Mouse (Mus musculus): Measurements from ENCODE around the gene Itpr2. TPM values are rescaled to one million over a fixed set of nuclear protein-coding genes. Genes with fewer than 3 reads are reported as not detected.
A peak's percentile ranks its signal among the peaks of the same experiment; 100 is the strongest.

The Itpr2 gene
- polyA plus RNA-seq, 1 experiment = 22.5 TPM

DNA sequence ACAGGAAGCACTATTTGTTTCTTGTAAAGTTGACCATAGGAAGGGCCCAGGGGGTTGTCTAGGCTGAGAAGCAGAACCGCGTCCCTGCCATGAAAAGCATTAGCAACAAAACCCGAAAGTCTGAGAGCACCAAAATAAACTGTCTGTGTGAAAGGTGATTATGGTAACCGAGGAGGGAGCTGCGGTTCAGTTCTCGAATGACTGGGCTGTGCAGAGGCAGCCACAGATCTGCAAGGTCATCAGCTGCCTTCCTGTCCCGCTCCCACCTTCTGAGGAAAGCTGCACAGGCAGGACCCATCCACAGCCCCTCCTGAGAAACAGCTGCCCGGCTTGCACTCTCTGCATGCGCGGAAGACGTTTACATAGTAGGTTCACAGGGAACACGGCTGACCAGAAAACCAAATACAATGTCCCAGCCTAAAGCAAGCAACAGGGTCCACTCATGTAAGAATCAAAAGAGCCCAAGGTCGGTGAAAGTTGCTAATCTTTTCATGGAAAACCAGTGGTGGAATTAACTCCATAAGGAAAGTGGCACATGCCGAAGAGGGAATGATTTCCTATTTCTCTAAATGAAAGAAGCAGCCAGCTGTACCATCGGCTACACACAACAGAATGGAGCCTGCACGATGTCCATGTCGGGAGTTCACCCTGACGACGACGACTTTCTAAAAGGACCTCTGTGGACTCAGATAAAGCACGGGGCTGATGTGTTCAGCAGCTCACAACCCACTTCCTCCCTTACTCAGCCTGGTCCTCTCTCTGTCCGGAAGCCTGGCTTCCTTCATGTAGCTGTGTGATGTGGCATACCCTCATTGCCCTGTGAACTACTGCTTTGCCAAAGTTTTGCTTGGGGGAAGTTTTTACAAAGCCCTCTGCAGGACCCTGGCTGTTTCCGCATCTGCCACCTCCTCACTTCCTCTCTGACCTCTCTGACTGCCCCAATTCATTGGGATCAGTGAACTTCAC, 280.4 kb downstream of the Itpr2 start:
- peak overlapping the region; percentile 42 for H3K27ac ChIP-seq (ENCODE audit: control insufficient read depth, insufficient read depth, low read depth, low read length, poor library complexity)
- peak overlapping the region; percentile 47 for H3K4me3 ChIP-seq (replicated peaks; ENCODE audit: control insufficient read depth, low read depth, low read length)
- TF ChIP-seq CTCF (IDR thresholded peaks at IDR 0.05; ENCODE audit: control insufficient read depth, insufficient read depth, low read length) (no peak), POLR2A (IDR thresholded peaks at IDR 0.05; ENCODE audit: borderline replicate concordance, control insufficient read depth, low read depth, low read length) (peak; percentile 28; the same call in 1 of the 2 replicates)
- peaks cover 4% of the 10 kb centered on the region for H3K4me1 ChIP-seq (ENCODE audit: control insufficient read depth, insufficient read depth, low read length)
- WGBS = 1% methylated on average over 23 of the region's 23 CpGs

DNA sequence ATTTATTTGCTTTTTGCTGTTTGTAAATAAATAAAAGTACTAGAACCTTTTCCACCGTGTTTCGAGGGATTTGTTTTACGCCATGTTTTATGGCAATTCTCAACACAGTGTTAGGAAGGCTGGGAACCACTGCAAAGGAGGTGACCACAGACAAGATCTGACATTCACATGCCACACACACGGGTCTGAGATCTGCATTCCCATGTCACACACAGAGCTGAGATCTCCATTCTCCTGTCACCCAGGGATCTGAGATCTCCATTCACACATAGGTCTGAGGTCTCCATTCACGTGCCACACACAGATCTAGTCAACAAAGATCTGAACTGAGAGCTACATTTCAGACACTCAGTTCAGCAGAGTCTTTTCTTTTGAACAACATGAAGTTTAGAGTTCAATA, 282.0 kb downstream of the Itpr2 start:
- H3K27ac ChIP-seq (ENCODE audit: control insufficient read depth, insufficient read depth, low read depth, low read length, poor library complexity) = peak overlapping the region; percentile 76
- H3K4me3 ChIP-seq (replicated peaks; ENCODE audit: control insufficient read depth, low read depth, low read length) = peak overlapping the region; percentile 87
- WGBS = 72% methylated on average over 5 of the region's 5 CpGs
- H3K4me1 ChIP-seq (ENCODE audit: control insufficient read depth, insufficient read depth, low read length) = peaks cover 10% of the 10 kb centered on the region
- no peak for TF ChIP-seq POLR2A (IDR thresholded peaks at IDR 0.05; ENCODE audit: borderline replicate concordance, control insufficient read depth, low read depth, low read length)
- no peak for TF ChIP-seq CTCF (IDR thresholded peaks at IDR 0.05; ENCODE audit: control insufficient read depth, insufficient read depth, low read length)

DNA sequence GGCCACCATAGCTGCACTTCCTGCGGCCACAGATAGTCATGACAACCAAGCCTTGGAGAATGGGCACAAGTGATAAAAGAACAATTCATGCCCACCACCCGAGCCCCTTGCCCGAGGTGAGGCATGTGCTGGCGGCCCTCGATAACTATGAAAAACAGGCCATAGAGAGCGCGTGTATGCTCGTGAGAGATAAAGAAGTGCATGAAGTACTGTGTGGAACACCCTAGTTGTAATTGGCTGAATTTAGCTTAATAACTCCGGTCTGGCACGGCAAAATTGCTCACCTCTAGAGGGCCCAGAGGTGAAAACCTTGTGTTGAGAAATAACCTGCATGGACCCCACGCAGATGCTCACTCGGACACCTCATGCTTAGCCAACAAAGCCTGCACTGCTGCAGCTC, 282.5 kb downstream of the Itpr2 start:
- H3K4me1 ChIP-seq (ENCODE audit: control insufficient read depth, insufficient read depth, low read length) = peaks cover 12% of the 10 kb centered on the region
- peak overlapping the region; percentile 90 for H3K27ac ChIP-seq (ENCODE audit: control insufficient read depth, insufficient read depth, low read depth, low read length, poor library complexity)
- TF ChIP-seq CTCF (IDR thresholded peaks at IDR 0.05; ENCODE audit: control insufficient read depth, insufficient read depth, low read length) (peak; percentile 7; the same call in 1 of the 2 replicates), POLR2A (IDR thresholded peaks at IDR 0.05; ENCODE audit: borderline replicate concordance, control insufficient read depth, low read depth, low read length) (peak; percentile 26; the same call in 1 of the 2 replicates)
- WGBS = 63% methylated on average over 12 of the region's 12 CpGs
- H3K4me3 ChIP-seq (replicated peaks; ENCODE audit: control insufficient read depth, low read depth, low read length) = peak overlapping the region; percentile 87

DNA sequence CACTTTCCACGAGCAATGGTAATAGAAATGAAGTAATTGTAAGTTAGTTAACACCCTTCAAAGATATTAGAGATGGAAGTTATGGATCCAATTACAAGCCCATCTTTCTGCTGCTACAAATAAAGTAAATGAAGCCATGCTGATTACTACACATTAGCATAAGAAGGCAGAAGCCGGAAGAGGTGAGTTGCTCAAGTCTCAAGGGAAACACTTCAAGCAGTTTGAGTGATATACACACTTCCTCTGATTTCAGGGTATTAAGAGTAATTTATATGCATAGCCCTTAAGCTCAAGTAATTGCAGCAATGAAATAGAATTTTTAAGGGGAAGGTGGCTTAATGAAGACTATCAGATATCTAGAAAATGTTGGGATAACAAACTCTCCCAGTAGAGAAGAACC, 286.7 kb downstream of the Itpr2 start:
- WGBS = 22% methylated on average over 2 of the region's 2 CpGs
- TF ChIP-seq CTCF (IDR thresholded peaks at IDR 0.05; ENCODE audit: control insufficient read depth, insufficient read depth, low read length) (no peak), POLR2A (IDR thresholded peaks at IDR 0.05; ENCODE audit: borderline replicate concordance, control insufficient read depth, low read depth, low read length) (no peak)
- H3K4me1 ChIP-seq (ENCODE audit: control insufficient read depth, insufficient read depth, low read length) = peaks cover 14% of the 10 kb centered on the region

DNA sequence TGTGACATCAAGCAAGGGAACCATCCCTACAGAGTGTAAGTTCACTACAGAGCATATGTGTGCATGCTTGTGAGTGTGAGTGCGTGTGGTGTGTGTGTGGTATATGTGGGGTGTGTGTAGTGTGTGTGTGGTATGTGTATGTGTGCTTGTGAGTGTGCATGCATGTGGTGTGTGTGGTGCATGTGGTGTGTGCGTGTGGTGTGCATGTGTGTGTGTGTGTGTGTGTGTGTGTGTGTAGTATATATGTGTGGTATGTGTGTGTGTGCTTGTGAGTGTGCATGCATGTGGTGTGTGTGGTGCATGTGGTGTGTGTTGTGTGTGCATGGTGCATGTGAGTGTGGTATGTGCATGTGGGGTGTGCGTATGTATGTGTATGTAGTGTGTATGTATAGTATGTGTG, 289.7 kb downstream of the Itpr2 start:
- TF ChIP-seq CTCF (IDR thresholded peaks at IDR 0.05; ENCODE audit: control insufficient read depth, insufficient read depth, low read length) (no peak), POLR2A (IDR thresholded peaks at IDR 0.05; ENCODE audit: borderline replicate concordance, control insufficient read depth, low read depth, low read length) (no peak)
- WGBS = 92% methylated on average over 3 of the region's 3 CpGs
- Histone ChIP-seq H3K27ac (ENCODE audit: control insufficient read depth, insufficient read depth, low read depth, low read length, poor library complexity) (no peak overlapping the region), H3K4me3 (replicated peaks; ENCODE audit: control insufficient read depth, low read depth, low read length) (no peak overlapping the region), H3K4me1 (ENCODE audit: control insufficient read depth, insufficient read depth, low read length) (peaks cover 23% of the 10 kb centered on the region)

More for the DNA sequence above, 286.7 kb downstream of the Itpr2 start:
- Histone ChIP-seq H3K27ac (ENCODE audit: control insufficient read depth, insufficient read depth, low read depth, low read length, poor library complexity) (no peak overlapping the region), H3K4me3 (replicated peaks; ENCODE audit: control insufficient read depth, low read depth, low read length) (no peak overlapping the region)

DNA sequence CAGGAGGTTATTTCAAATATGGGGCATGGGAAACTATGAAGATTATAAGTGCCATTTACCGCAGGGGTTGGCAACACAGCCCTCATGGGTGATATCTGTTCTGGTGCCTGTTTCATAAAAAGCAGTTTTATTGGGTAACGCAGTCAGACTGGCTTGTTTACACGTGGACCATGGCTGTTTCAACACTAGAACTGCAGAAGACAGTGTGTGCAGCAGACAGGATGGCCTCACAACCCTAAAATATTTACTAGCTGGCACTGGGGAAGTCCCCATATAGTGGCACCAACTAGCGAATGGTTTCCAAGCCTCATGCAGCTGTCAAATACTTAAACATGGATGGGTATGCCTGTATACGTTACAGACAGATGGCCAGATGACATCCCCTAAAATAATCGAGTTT, 290.8 kb downstream of the Itpr2 start:
- peaks cover 23% of the 10 kb centered on the region for H3K4me1 ChIP-seq (ENCODE audit: control insufficient read depth, insufficient read depth, low read length)
- H3K4me3 ChIP-seq (replicated peaks; ENCODE audit: control insufficient read depth, low read depth, low read length) = no peak overlapping the region
- no peak overlapping the region for H3K27ac ChIP-seq (ENCODE audit: control insufficient read depth, insufficient read depth, low read depth, low read length, poor library complexity)
- TF ChIP-seq POLR2A (IDR thresholded peaks at IDR 0.05; ENCODE audit: borderline replicate concordance, control insufficient read depth, low read depth, low read length) (no peak), CTCF (IDR thresholded peaks at IDR 0.05; ENCODE audit: control insufficient read depth, insufficient read depth, low read length) (no peak)
- 48% methylated on average over 6 of the region's 6 CpGs for WGBS

DNA sequence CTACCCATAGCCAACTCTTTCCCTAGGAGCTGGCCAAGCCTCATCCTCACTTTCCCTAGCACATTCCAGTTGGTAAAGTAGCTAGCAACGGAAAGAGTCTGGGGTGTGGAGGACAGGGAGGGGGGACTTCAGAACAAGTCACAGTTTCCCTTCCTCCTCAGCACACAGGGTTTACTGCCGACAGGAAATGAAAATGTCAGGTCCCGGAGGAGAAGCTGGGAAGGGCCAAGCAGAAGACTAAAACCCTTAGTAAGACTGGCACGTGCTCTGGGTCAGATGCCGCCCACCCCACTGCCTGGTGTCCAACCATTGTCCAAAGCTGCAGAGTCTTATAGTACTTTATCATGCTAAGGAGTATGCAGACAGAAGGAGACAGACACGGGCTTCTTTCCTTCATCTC, 293.0 kb downstream of the Itpr2 start:
- H3K4me1 ChIP-seq (ENCODE audit: control insufficient read depth, insufficient read depth, low read length) = peaks cover 14% of the 10 kb centered on the region
- no peak overlapping the region for H3K27ac ChIP-seq (ENCODE audit: control insufficient read depth, insufficient read depth, low read depth, low read length, poor library complexity)
- H3K4me3 ChIP-seq (replicated peaks; ENCODE audit: control insufficient read depth, low read depth, low read length) = no peak overlapping the region
- no peak for TF ChIP-seq POLR2A (IDR thresholded peaks at IDR 0.05; ENCODE audit: borderline replicate concordance, control insufficient read depth, low read depth, low read length)
- WGBS = 13% methylated on average over 6 of the region's 6 CpGs

DNA sequence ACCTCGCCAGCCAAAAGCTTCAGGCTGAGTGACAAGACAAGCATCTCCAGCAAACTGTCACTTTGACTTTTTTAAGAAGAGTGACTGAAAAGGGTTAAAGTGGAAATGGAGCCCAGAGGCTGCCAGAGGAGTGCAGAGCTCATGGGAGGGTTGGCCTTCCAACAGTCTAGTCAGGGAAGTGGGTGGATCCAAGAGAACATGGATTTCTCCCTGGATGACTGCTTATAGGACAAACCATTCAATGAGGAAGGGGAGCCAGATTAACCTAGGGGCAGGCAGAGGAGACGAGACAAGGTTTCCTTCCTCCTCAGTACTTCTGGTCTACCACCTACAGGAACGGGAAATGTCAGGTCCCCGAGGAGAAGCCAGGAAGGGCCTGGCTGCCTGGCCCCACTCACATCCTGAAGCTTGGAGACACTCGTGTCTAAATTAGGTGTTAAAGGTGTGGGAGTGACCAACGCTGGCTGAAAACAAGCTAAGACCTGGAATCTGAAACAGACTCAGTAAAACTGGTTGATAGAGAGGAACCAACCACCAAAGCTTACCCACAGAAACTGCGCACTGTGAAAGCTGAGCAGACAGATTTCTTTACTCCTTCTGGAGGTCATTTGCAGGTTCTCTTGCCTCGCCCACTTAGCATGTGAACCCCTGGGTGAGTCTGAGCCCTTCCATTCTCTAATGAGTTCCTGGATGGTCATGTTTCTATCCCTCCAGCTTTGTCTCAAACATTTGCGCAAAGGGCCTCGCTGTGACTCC, 294.6 kb downstream of the Itpr2 start:
- H3K27ac ChIP-seq (ENCODE audit: control insufficient read depth, insufficient read depth, low read depth, low read length, poor library complexity) = no peak overlapping the region
- 43% methylated on average over 10 of the region's 10 CpGs for WGBS
- peaks cover 13% of the 10 kb centered on the region for H3K4me1 ChIP-seq (ENCODE audit: control insufficient read depth, insufficient read depth, low read length)
- TF ChIP-seq CTCF (IDR thresholded peaks at IDR 0.05; ENCODE audit: control insufficient read depth, insufficient read depth, low read length) (no peak), POLR2A (IDR thresholded peaks at IDR 0.05; ENCODE audit: borderline replicate concordance, control insufficient read depth, low read depth, low read length) (no peak)
- H3K4me3 ChIP-seq (replicated peaks; ENCODE audit: control insufficient read depth, low read depth, low read length) = no peak overlapping the region

Data from bone marrow, adult 2 months (tissue).